Mouse (Mus musculus) G1E (cell line): ENCODE measurements around the gene Cfap45.

Experiments
- CTCF ChIP-seq: IDR thresholded peaks from 2 replicates; pipeline ENCODE4 v1.5.1; 2012; ENCODE audit warnings: low read depth, low read length, inconsistent platforms, mixed read lengths
- TAL1 ChIP-seq: conservative IDR thresholded peaks from 2 replicates; pipeline ENCODE4 v1.6.1; 2012; ENCODE audit warnings: low read depth, low read length, inconsistent platforms, mixed read lengths

DNA sequence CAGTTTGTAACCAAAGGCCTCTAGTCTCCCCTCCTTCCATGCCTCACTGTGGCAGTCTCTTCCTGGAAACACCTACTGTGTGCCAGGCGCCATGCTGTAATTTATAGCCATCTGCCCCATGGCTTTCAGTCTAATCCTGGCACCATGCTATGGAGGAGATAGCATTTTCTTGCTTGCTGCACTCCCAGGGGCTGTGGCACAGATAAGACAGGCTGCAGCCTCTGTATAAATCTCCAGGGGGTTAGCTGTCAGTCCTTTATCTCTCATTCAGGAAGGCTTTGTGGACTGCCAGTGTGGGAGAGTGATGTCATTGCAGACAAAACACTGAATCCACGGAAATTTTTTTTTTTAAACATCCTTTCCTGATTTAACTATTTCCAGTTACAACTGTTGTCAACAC lies 12.4 kb upstream of the Cfap45 start:
- TF ChIP-seq TAL1 (no peak), CTCF (no peak)
